Mouse (Mus musculus): ENCODE measurements around the gene Immp1l.
A peak's percentile ranks its signal among the peaks of the same experiment; 100 is the strongest.

Gene Immp1l

GRCm38 (mm10) chr2:105903896-105904756, at the start of gene Immp1l, which contains the start of gene Elp4:
TSS of gene Immp1l (plus strand) at chr2:105904638.
TSS of gene Elp4 (minus strand) at chr2:105904564.
- DNase-seq: peak; percentile 97

DNA sequence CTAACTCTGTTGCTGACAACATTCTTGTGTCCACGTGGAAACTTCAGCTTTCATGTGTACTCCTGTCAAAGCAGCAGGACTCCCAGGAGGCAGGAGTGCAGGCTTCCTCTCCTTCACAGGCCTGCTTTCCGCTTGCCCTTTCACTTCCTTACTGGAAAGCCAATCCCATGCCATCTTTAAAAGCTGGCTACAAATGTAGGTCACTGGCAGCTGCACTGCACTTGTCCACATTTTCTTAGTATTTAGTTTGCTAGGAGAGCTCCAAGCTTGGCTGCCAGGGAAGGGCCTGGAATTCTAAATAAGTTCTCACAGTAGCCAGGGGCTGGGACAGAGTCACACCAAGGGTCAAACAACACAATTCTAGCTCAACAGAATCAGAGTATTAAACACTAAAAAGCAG, 49.7 kb upstream of the Immp1l start:
- DNase-seq: no peak

DNA sequence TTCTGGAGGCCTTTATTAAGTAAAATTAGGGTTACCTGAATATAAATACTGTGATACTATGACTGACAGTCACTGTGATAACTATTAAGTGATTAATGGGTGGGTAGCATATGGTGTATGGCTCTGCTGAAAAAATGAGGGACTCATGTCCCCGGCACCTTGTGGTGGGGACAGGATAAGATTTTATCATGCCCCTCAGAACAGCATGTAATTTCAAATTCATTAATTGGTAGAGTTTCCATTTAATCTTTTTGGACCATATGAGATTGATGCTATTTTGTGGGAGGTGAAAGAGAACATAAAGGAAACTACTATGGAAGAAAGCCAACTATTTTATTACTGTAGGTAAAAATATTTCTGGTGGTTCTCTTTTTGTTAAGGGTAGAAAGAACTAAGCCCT, 31.0 kb upstream of the Immp1l start:
- no peak for DNase-seq

DNA sequence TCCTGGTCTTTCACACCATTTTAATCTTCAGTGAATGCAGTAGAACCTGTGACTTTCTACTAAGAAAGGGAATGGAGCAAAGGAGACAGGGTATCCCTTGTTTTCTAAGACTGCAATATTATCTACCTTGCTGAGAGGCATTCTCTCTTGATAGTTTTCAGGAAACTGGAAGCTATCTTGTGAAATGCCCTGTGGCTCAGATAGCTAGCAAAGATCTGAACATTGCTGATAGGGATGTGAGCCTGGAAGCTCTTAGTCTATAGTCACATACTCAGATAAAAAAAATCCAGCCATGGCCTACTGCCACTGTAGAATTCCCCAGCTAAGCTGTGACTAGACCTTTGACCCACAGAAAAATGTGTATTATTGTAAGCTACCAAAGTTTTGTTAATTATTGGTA, 13.6 kb upstream of the Immp1l start:
- DNase-seq: no peak

- no peak for DNase-seq
Measured at GRCm38 (mm10) chr2:105904757-105905146, 314 bp downstream of the Immp1l start.

DNA sequence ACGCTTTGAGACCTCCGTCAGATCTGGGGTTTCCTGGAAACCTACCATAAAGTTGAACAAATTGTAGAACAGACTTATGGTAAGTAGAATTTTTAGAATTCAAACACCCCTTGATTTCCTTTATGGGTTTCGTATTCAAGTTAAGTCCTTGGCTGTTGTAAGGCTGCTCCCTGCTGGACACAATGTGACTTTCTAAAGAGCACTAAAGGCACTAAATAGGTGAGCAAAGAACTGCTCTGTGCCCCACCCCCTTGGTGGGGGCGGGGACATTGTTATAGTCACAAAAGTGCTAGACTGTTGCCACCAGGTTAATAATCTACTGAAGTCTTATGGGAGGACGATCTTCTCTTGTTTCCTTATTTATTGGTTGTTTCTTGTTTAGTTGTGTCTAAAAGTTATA, 3.9 kb downstream of the Immp1l start:
- DNase-seq: peak in 1 of 2 experiments; percentile 18

- DNase-seq: peak in 1 of 2 experiments; percentile 3
Measured at GRCm38 (mm10) chr2:105910611-105911010, 6.2 kb downstream of the Immp1l start.

GRCm38 (mm10) chr2:105913655-105914366, 9.4 kb downstream of the Immp1l start:
- no peak for DNase-seq

- no peak for DNase-seq
Measured at GRCm38 (mm10) chr2:105916671-105917070, 12.2 kb downstream of the Immp1l start.

DNA sequence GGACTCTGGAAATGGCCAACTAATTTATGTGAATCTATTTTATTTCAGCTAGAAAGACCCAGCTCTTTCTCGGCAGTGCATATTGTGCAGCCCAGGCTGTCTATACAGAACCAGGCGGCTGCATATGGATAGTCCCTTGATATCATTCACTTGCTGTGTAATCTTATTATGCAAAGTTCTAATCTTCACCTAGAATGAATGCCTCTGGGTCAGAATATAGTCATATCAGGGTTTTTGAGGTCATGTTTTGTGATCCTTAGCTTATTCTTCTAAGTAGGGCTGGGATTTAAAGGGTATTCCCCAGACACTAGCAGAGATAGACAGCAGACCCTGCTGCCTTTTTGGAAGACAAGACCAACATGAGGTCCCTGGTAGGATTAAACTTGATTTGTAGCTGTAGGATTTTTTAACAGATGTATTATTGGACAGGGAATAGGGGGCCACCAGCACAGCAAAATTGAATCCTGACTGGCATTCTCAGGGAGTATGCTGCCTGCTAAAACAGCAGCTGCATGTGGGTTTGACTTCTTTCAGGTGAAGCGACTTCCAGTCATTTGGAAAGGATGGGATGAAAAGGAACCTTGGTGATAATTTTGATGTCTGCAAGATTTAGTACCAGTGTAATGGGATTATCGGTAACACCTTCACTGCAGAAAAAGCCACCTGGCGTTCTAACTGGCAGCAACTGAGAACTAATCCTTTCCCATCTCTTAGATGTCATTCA, 13.3 kb downstream of the Immp1l start:
- no peak for DNase-seq

DNA sequence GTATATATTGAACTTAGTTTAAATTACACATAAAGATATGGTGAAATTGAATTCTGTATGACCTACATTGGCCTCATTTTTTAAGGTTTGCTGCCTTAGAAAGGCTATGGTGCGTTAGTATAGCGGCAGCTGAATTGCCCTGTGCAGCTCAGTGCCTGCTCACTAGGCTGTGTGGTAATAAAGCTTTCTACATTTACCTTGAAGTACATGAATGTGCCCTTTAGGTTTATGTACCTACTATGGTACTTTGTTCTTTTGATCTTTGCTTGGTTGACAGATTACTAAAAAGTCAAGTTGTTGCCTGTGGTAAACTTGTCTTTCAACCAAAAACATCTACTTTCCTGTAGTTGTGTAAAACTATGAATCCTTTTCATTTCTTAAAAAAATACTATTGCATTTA, 45.7 kb downstream of the Immp1l start:
- DNase-seq: no peak

GRCm38 (mm10) chr2:105951350-105951940, 47.0 kb downstream of the Immp1l start:
- DNase-seq: no peak

- DNase-seq: no peak
Measured at GRCm38 (mm10) chr2:105953862-105954261, 49.4 kb downstream of the Immp1l start.

DNA sequence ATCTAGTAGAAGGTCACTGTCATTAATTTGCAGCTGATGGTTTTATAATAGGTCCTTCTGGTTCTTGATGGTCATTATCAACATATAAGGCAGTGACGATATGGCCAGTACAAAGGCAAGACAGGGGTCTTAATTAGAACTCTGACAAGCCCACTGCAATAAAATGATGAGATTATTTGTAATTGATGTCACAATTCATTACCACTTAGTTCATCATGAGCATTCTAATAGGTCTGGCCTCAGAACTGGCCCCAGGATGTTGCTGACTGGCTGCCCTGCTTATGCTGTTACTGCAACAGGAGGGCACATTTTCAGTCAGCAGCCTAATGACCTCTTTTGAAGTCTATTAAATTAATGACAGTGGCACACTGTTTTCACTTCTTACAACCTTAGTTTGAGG, 59.0 kb downstream of the Immp1l start:
- DNase-seq: no peak

DNA sequence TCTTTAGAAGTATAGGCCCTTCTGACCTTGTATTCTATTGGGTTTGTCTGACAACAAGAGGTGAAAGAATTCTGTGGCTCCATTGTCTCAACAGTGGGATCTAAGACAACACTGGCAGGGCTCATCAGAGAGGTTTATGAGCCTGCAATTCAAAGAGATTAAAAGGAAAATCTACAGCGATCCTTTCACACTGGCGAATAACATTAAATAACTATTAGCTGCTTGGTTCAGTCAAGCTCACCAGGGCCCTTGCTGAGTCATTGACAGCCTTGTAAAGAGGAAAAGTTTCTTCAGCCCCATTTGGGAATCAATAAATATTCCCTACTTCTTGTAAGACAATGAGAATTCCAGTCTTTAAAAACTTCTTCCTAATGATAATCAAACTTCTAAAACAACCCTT, 69.5 kb downstream of the Immp1l start:
- DNase-seq: no peak

GRCm38 (mm10) chr2:105978065-105978464, 73.6 kb downstream of the Immp1l start:
- DNase-seq: no peak

- no peak for DNase-seq
Measured at GRCm38 (mm10) chr2:105985206-105985605, 80.8 kb downstream of the Immp1l start.

DNA sequence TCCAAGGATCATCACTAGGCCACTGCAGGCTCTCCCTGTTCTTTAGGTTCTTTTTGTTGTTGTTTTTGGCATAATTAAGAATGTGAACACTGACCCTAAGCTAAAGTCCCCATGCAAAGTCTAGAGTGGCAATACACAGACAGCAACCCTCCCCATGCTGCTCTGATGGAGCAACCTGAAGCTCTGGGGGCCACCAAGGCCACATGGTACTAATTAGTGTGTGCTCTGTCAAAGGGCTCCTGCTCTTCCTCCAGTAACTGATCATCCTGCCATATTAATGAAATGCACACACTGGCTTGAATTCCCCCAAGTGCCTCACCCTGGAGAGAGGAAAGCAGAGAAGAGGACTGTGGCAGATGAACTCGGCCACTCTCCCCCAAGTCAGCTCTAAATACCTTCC, 82.7 kb downstream of the Immp1l start:
- no peak for DNase-seq

DNA sequence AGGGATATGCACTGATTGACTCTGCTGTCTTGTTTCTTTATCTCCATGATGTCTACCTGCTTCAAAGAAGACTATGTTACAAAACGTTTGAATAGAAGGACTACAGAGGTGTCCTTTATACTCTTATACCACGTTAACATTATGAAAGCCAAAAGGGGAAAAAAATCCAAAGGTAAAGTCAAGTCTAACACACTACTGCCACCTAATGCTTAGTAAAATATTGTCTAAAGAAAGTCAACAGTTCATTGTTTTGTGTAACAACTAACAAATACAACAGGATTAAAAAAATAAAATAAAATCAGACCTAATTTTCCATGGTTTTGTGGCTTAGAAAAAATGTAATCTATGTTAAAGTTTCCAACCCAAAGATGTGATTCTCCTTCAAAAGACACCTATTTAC, 83.6 kb downstream of the Immp1l start:
- DNase-seq: no peak

GRCm38 (mm10) chr2:106002835-106003739, 98.6 kb downstream of the Immp1l start, which contains the start of gene Dnajc24:
TSS of gene Dnajc24 (minus strand) at chr2:106003549.
- peak; percentile 91 to 94 for DNase-seq

DNA sequence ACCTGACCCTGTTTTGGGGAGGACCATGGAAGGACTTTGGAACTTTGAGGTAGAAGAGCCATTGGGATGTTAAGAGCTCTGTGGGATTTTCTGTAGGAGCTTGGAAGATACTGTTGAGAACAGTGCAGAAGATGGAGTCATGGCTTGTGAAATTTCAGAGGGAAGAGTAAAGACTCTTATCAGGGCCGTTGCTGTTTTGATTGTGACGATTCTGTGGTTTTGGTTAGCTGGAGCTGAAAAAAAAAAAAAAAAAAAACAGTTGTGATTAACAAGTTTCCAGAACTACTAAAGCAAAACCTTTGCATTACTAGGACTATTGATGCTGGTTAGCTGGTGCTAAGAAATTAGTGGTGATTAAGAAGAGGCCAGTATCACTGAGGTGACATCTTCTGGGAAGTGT, 104.0 kb downstream of the Immp1l start:
- no peak for DNase-seq

Data from kidney, postnatal 4 days (tissue).